Mouse (Mus musculus) adrenal gland, adult 18-20 months (tissue): ENCODE results near the gene Gm49711. TPM values are rescaled to one million over a fixed set of nuclear protein-coding genes. Genes with fewer than 3 reads are reported as not detected.
"Not testable (repeated sequence)": the region's sequence is repeated elsewhere in the genome, so short reads cannot be mapped to it uniquely, and the experiment has no call there.

ENCODE experiments used
- DNase-seq, 2 experiments: peaks; one replicate each; pipeline ENCODE4 v3.0.0; 2021 to 2022; ENCODE audit warnings: low spot score in 2 of 2
- total RNA-seq, 2 experiments: library from RNA; stranded (reverse); gene quantifications; 1 replicate in 1 of 2; 2 replicates in 1 of 2; pipeline ENCODE4 v1.2.3; 2021

The Gm49711 gene
- total RNA-seq, 2 experiments from 2014 or later = not detected

DNA sequence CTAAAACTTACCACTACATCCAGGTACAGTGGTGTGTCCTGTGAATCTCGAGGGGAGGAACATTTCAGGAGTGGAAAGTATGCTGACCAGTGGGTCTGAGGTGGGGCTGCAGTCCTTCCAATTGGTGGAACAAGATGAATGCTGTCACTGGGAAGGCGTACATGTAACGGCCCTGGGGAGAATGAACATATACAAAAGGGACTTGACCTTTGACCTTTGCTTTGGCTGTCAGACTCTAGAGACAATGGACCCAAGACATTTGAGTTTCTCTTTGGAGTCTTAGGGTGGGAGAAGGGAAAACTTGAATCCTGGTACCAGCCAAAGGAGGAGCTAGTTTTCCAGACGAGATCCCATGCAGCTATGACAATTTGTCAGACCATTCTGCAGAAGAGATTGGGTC, 104.2 kb downstream of the Gm49711 start:
- DNase-seq = no peak

- DNase-seq = no peak
Measured at GRCm38 (mm10) chr16:92163545-92163944, 105.4 kb downstream of the Gm49711 start.

DNA sequence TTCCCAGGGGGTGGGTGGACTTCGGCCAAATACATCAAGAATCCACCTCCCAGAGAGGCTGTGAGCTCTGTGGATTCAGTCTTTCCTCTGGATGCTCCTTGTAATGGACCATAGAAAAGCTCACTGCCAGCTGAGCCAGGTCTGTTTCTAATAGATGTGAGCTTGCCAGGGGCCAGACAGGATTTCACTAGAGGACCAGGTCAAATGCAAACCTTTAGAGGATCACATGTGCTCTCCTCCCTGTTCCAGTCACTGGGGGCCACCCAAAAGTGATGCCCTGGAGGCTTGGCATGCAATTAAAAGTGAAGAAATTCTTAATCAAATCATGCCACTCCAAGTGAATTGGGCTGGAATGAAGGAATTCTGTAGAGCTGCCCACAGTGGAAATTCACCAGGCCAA, 117.9 kb downstream of the Gm49711 start:
- DNase-seq = no peak

- DNase-seq = no peak
Measured at GRCm38 (mm10) chr16:92177718-92178117, 119.6 kb downstream of the Gm49711 start.

GRCm38 (mm10) chr16:92179306-92179705, 121.2 kb downstream of the Gm49711 start:
- no peak for DNase-seq

DNA sequence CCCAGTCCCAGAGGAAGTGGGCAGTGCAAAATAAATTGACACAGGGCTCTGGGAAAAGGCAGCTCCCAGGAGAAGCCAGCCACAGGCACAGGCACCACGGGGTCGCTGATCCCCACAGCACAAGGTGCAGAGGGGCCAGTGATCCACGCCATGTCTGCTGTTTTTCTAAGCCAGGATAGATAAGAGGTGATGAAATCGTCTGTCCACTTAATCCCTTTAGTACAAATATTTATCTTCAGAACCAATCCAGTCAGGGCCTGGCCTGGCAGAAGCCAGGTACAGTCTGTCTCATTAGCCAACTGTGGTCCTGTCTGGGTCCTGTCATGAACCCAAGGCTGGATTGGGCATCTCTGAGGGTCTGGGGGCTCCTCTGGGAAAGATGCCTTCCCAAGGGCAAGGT, 125.4 kb downstream of the Gm49711 start:
- no peak for DNase-seq

- DNase-seq = no peak
Measured at GRCm38 (mm10) chr16:92190603-92191002, 132.5 kb downstream of the Gm49711 start.

- DNase-seq = no peak
Measured at GRCm38 (mm10) chr16:92195094-92195493, 137.0 kb downstream of the Gm49711 start.

GRCm38 (mm10) chr16:92196741-92197331, 138.7 kb downstream of the Gm49711 start:
- DNase-seq = no peak

DNA sequence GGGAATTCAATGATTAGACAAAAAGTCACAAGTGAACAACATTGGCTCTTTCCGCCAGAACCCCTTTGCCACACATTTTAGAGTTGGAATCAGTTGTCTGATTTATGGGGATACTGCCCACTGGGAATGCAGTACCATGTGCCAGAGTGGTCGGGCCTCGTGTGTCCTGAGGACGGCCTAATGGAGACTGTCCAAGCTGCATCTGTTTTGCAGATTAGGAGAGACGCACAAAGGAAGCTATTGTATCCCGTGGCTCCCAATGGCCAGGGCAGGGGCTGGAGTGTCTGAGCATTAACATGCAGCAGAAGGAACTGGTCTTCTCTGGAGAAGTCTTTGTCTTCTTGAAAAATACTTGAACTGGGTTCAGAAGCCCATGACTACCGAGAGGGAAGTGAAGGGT, 142.5 kb downstream of the Gm49711 start:
- no peak for DNase-seq

DNA sequence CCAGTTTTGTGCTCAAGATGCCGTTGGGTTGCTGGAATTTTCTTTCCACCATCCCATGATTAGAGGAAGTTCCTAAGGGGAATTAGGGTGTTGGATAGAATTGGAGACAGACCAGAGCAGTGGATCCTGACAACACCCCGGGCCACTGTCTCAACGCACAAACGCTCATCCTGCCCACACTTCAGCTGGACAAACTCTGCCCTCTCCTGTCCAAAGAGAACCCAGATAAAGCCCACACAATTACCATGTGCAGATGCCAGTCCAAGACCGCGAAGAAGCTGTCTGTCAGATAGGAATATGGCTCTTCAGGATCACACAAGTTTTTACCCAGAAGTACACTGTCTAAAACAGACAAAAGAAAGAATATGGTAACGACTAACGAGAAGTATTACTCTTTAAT, 145.5 kb downstream of the Gm49711 start:
- no peak for DNase-seq

DNA sequence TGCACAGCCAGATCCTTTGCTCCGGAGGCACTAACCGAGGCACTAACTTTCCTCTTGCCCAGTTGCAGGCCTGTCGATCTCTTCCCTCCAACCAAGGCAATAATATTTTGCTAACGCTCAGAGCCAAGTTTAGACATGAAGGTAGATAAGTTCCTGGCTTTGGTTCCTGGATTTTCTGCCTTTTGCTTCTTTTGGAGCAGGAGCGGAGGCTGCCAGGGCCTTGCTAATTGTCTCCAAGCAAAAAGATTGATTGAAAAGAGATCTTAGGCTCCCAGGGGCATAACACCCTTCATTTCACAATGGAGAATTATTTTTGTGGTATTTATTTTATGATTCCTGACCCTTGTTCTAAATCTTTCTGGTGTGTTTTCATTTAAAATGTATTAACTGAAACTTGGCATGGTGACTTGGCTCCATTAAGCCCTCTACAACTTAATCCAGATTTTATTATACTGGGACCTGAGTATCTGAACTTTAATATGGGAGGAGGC, 151.2 kb downstream of the Gm49711 start:
- no peak for DNase-seq

DNA sequence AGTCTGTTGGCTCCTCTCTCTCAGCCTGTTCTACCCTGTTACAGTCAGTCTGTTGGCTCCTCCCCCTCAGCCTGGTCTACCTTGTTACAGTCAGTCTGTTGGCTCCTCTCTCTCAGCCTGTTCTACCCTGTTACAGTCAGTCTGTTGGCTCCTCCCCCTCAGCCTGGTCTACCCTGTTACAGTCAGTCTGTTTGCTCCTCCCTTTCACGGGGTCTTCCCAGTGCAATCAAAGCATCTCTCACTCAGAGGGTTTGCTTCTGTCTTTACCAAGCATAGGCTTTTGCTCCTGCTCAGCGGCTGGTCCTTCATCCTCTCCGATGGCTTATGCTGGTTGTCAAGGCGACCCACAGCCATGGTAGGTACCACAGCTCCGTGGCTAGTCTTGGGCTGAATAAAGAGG, 152.2 kb downstream of the Gm49711 start:
- DNase-seq = not testable (repeated sequence)

DNA sequence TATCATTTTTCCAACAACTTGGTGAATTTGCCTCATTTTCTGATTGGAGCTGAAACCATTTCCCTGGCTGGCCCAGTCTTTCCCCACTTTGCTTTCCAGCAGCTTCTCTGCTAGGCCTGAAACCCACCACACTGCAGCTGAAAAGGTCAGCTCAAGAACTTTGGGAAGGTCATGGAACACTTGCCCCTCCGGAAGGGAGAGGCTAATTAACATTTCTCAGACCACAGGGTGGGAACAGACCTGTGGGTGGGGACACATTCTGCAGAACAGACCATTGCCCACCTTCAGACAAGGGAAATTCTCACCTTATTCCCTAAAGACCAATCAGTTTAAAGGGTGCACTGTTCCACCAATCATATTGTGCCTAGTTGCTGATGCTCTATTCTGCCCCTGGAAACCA, 155.8 kb downstream of the Gm49711 start:
- DNase-seq = not testable (repeated sequence)

GRCm38 (mm10) chr16:92215599-92216390, 157.7 kb downstream of the Gm49711 start:
- DNase-seq = no peak

GRCm38 (mm10) chr16:92220754-92221153, 162.6 kb downstream of the Gm49711 start:
- no peak for DNase-seq

DNA sequence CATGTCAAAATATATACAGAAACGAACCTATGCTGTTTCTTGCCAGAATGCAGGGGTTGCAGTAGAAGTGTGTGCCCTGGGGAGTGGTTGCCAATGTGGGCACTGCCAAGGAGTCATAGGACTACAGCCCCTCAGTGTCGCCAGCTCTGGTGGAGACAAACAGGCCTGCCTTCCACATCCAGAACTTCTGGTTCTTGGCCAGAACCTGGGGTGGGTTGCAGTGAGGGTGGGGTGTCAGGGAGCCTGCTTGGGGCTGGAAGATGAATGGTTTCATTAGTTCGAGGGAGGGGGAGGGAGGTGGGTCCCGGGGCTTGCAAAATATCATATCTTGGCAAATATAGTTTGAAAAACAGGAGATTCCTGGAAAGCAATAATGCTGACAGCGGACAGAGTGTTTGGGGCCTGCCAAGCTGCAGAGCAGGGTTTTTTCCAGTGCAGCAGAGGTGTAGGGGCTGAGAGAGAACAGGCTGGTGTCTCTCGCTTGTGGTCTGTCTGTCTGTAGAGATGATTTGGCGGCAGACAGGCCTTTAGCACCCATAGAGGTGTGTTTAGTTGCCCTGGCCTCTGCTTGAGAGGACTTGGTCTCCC, 170.3 kb downstream of the Gm49711 start:
- DNase-seq = no peak

DNA sequence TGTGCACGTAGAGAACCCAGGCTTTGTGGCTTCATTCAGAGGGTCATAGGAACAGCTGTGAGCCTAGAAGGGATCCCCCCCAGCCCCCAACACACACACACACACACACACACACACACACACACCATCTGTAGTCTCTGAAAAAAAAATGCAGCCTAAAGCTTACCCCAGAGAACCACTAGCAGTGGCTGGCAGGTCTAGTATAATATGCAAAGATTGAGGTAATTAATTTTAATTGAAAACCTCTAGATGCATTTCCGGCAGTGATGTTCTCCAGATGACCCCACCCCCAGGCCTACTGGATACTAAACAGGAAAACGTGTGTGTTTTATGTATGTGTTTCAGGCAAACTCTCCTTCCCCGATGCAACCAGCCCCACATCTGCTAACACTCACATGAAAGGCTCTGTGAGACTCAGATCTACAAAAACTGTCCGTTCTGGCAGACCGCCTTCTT, 172.4 kb downstream of the Gm49711 start:
- no peak for DNase-seq

GRCm38 (mm10) chr16:92234530-92234929, 176.4 kb downstream of the Gm49711 start:
- no peak for DNase-seq

GRCm38 (mm10) chr16:92235222-92235621, 177.1 kb downstream of the Gm49711 start:
- no peak for DNase-seq
